Mouse (Mus musculus) erythroblast, embryonic 14.5 days (primary cell): Measurements from ENCODE around the gene Tor1b.

Experiments used
- GATA1 ChIP-seq: IDR thresholded peaks from 2 replicates; pipeline ENCODE4 v1.6.1; 2012; ENCODE audit warnings: low read length, inconsistent platforms, mixed read lengths
- TAL1 ChIP-seq: IDR thresholded peaks from 3 replicates; pipeline ENCODE4 v1.6.1; 2012; ENCODE audit warnings: low read length, inconsistent platforms, mixed read lengths

- no peak for TF ChIP-seq TAL1
- no peak for TF ChIP-seq GATA1
These were observed 29.2 kb downstream of the Tor1b start, which contains the start of the genes BC005624 and Usp20 for GRCm38 (mm10) chr2:30981790-30982513.
